Mouse (Mus musculus) spleen, adult 2 months (tissue): ENCODE measurements around the gene Myadm.

Experiments
- CTCF ChIP-seq: fragments of 200-500 bp; IDR thresholded peaks from 2 replicates; pipeline ENCODE4 v1.5.1; 2011; ENCODE audit warnings: mild to moderate bottlenecking, inconsistent platforms; ENCODE audit not compliant: insufficient read depth, insufficient read length, insufficient replicate concordance; ENCODE audit errors: extremely low read depth
- POLR2A ChIP-seq: fragments of 200-500 bp; IDR thresholded peaks from 2 replicates; pipeline ENCODE4 v1.6.1; 2011; ENCODE audit warnings: low read depth, low read length, inconsistent platforms

DNA sequence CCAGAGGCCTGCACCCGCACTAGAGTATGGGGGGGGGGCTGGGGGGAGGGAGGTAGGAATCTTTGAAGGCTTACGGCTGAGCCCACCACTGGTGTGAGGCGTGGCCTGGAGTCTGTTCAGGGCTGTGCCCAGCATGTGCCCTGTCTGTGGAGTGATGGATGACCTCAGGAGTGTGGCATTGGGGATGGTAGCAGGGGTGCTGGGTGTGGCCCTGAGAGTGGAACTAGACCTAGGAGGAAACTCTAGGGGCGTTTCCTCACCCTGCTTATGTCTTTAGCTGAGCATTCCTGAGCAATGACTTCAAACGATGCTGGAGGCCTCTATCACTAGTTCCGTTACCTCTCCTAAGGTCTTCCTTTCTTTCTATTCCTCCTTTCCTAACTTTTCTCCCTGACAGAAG, 2.3 kb downstream of the Myadm start:
- TF ChIP-seq CTCF: no peak
- TF ChIP-seq POLR2A: no peak
